Mouse (Mus musculus) layer of hippocampus, adult 9-11 months (tissue): ENCODE measurements around the gene Dnajc27.

Experiments used
- DNase-seq: peaks from one replicate; pipeline ENCODE4 v3.0.0; 2022

Gene Dnajc27

GRCm38 (mm10) chr12:4107383-4107782 lies 25.0 kb downstream of the Dnajc27 start:
- DNase-seq, result peak; percentile 67

- DNase-seq, result no peak
Measured at GRCm38 (mm10) chr12:4116132-4116531, 33.7 kb downstream of the Dnajc27 start.

- no peak for DNase-seq
Measured at GRCm38 (mm10) chr12:4117136-4117535, 34.8 kb downstream of the Dnajc27 start.

GRCm38 (mm10) chr12:4117579-4117978 lies 35.2 kb downstream of the Dnajc27 start:
- DNase-seq, result peak; percentile 40

- no peak for DNase-seq
Measured at GRCm38 (mm10) chr12:4127346-4127745, 45.0 kb downstream of the Dnajc27 start.

- DNase-seq, result peak; percentile 48
Measured at GRCm38 (mm10) chr12:4132941-4133846, 50.8 kb downstream of the Dnajc27 start, which contains the start of gene Adcy3. Gene Adcy3, plus strand, starts transcription at chr12:4133103.

- DNase-seq, result no peak
Measured at GRCm38 (mm10) chr12:4133847-4134212, 51.4 kb downstream of the Dnajc27 start.

GRCm38 (mm10) chr12:4143179-4143578 lies 60.8 kb downstream of the Dnajc27 start:
- DNase-seq, result no peak

GRCm38 (mm10) chr12:4150936-4151335 lies 68.6 kb downstream of the Dnajc27 start:
- DNase-seq, result no peak

GRCm38 (mm10) chr12:4151969-4152368 lies 69.6 kb downstream of the Dnajc27 start:
- no peak for DNase-seq

- DNase-seq, result no peak
Measured at GRCm38 (mm10) chr12:4157466-4157865, 75.1 kb downstream of the Dnajc27 start.

- DNase-seq, result no peak
Measured at GRCm38 (mm10) chr12:4158179-4158578, 75.8 kb downstream of the Dnajc27 start.

GRCm38 (mm10) chr12:4158868-4159632 lies 76.7 kb downstream of the Dnajc27 start:
- DNase-seq, result no peak
